Mouse (Mus musculus) cerebellum, adult 2 months (tissue): ENCODE measurements at regions not wholly inside any gene's neighbourhood (a gene's known extent, or its start where the extent isn't known, plus 50 kb on each side); places are given as distances from the start of the nearest gene placed in this dataset.

Source experiments
- DNase-seq, 2 experiments: peaks; one replicate each; pipeline ENCODE4 v3.0.0; 2021
- H3K27ac ChIP-seq: fragments of 200-500 bp; 2 replicates; pipeline ENCODE4 v1.5.1; 2012; ENCODE audit warnings: low read length, control low read depth, inconsistent platforms; ENCODE audit not compliant: insufficient read depth
- H3K27me3 ChIP-seq: fragments of 200-500 bp; 2 replicates; pipeline ENCODE4 v1.6.1; 2012; ENCODE audit warnings: inconsistent platforms, mild to moderate bottlenecking, low read length, moderate library complexity; ENCODE audit not compliant: control insufficient read depth, insufficient read depth
- H3K4me1 ChIP-seq: fragments of 200-500 bp; 2 replicates; pipeline ENCODE4 v1.6.1; 2011; ENCODE audit warnings: low read length; ENCODE audit not compliant: control insufficient read depth, insufficient read depth
- H3K4me3 ChIP-seq: fragments of 200-500 bp; replicated peaks from 2 replicates; pipeline ENCODE3; 2011; ENCODE audit warnings: mild to moderate bottlenecking, low read depth, low read length, control low read depth; ENCODE audit not compliant: insufficient read depth
- CTCF ChIP-seq: fragments of 200-500 bp; IDR thresholded peaks from 2 replicates; pipeline ENCODE4 v1.5.1; 2011; ENCODE audit warnings: low read depth, mild to moderate bottlenecking, control low read depth, low read length, moderate library complexity, borderline replicate concordance; ENCODE audit not compliant: insufficient read depth
- POLR2A ChIP-seq: fragments of 200-500 bp; IDR thresholded peaks from 2 replicates; pipeline ENCODE4 v1.6.1; 2011; ENCODE audit warnings: low read length, control low read depth, borderline replicate concordance; ENCODE audit not compliant: insufficient read depth
- WGBS: fragments of 180-500 bp; shearing (Covaris S2); methylation state at CpG from one replicate; pipeline ENCODE4 v1.1.7; 2018; 5-methylcytosine and 5-hydroxymethylcytosine counted together

DNA sequence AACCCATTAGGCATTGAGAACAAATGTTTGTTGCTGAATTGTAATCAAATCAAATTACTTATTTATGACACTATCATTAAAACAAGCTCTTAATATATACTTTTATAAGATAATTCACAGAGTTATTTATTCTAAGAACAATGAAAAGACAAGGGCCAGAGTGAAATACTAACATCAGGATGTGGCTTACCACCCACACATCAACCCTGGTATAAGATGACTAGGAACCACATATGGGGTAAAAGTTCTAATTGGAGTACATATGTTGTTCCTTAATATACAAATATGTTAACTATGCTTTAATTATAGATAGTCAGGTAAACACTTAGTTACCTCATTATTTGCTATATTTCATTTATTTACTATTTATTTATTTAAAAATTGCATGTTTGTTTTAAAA, 101.7 kb upstream of the Ankrd1 start:
- peaks cover 5% of the 10 kb centered on the region; the same call in 1 of the 2 replicates for H3K4me1 ChIP-seq
- TF ChIP-seq CTCF, result no peak
- no peaks in the 10 kb centered on the region for H3K27me3 ChIP-seq
- H3K27ac ChIP-seq, result no peak overlapping the region
- H3K4me3 ChIP-seq, result no peak overlapping the region
- no peak for DNase-seq

DNA sequence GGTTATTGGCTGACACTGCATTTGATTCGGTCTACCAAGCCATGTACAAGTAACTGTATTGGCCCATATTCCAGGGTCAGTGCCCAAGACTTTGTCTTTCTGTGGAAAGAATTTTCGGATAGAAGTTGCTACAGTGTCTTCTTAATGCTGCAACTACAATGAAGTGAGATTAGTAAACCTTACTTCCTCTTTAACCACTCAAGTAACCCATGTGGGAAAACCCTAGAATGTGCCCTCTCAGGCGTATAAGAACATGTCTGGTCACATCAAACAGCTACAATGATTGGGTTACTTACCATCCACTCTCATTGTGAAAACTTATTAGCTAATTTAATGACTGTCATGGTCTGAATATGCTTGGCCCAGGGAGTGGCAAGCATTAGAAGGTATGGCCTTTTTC, 102.3 kb upstream of the Ankrd1 start:
- no peak for TF ChIP-seq CTCF
- no peak for TF ChIP-seq POLR2A
- whole genome bisulfite sequencing, result 77% methylated on average over 3 of the region's 3 CpGs
- Histone ChIP-seq H3K27me3 (no peaks in the 10 kb centered on the region; the same call in 1 of the 2 replicates), H3K27ac (no peak overlapping the region), H3K4me3 (no peak overlapping the region), H3K4me1 (peaks cover 5% of the 10 kb centered on the region; the same call in 1 of the 2 replicates)
- DNase-seq, result no peak

DNA sequence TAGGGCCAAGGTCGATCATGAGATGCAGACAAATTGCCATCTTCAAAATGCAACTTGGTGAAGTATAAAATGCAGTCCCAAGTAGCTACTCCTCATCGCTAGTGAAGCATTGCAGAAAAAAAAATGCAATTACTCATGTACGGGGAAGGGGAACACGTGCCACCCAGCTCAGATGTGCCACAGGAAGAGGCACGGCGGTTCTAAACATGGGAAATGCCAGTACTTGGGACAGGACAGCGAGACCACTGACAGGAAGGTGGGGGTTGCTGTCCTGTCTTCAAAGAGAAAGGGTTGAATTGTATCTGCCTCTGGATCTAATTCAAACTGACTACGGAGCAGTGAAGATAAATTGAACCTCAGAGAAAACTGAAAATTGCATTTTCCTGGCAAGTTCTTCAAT, 104.6 kb upstream of the Ankrd1 start:
- H3K4me1 ChIP-seq, result no peaks in the 10 kb centered on the region
- TF ChIP-seq CTCF, result no peak
- TF ChIP-seq POLR2A, result no peak
- H3K27me3 ChIP-seq, result no peaks in the 10 kb centered on the region; the same call in 1 of the 2 replicates
- no peak for DNase-seq
- 81% methylated on average over 8 of the region's 8 CpGs for WGBS
- H3K4me3 ChIP-seq, result no peak overlapping the region
- no peak overlapping the region for H3K27ac ChIP-seq

DNA sequence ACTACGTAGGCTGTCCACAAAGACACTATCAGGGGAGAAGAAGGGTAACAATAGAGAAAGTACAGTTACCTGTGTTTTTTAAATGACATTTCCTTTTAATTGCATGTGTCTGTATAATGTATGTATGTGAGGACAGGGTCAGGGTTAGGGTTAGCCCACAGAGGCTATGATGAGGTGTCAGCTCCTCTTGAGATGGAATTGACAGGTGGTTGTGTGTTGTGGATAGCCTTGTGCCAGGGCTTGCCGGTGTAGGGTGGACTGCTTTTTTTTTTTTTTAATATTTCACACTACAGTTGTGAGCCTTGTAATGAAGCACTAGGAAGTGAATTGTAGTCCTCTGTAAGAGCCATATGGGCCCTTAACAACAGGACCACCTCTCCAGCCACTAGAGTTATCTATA, 105.7 kb upstream of the Ankrd1 start:
- TF ChIP-seq POLR2A (no peak), CTCF (no peak)
- Histone ChIP-seq H3K27me3 (no peaks in the 10 kb centered on the region; the same call in 1 of the 2 replicates), H3K4me1 (no peaks in the 10 kb centered on the region), H3K27ac (no peak overlapping the region), H3K4me3 (no peak overlapping the region)
- WGBS, result 84% methylated on average over 2 of the region's 2 CpGs
- DNase-seq, result no peak

DNA sequence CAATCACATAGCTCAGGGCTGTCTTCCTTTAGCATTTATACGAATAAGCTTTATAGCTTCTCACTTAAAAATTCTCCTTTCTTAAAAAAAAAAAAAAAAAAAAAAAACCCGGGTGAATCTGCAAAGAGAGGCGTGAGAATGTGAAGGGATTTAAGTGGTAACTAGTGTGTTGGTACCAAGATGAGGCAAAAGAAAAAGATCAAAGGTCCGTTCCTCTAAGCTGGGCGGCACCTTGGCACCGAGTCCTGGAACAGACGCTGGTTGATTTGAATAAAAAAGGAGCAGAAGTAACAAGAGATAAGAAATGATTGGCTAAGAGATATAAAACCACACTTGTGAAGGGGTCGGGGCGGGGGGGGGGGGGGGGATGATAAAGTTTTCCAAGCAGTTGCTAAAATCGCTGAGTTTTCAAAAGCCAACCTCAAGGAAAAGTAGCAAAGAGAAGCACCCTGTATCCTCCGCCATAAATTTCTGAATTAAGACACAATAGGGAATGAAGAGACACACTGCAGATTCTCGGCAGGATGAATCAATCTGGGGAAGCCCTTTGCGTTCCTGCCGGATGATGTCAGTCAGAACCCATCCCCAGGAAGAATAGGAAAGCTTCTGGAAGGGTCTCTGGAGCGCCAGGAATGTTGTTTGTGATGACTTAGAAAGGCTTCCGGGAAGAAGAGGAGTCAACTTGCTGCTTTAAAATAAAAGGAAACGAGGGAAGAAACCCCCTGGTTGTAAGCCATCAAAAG, 107.7 kb upstream of the Ankrd1 start:
- DNase-seq, result no peak
- H3K4me1 ChIP-seq, result no peaks in the 10 kb centered on the region
- no peaks in the 10 kb centered on the region; the same call in 1 of the 2 replicates for H3K27me3 ChIP-seq
- 18% methylated on average over 17 of the region's 17 CpGs for WGBS
- no peak overlapping the region for H3K4me3 ChIP-seq
- H3K27ac ChIP-seq, result no peak overlapping the region
- TF ChIP-seq CTCF (no peak), POLR2A (no peak)

DNA sequence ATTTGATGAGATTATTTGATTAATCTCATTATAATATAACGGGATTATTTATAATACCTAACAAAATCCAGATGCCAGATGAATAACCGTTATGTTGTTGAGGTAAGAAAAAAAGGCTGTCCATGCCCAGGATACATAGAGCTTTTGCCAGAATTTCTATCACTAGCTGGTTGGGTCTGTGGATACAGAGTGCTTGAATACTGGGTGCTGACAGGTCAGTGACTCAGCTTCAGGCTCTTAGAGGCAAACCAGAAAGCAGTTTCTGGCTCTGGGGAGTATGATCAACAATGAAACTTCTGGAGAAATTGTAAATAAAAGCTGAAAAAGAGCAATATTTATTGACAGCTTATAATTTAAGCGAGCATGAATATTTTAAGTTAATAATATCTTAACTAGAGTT, 109.4 kb upstream of the Ankrd1 start:
- Histone ChIP-seq H3K27me3 (no peaks in the 10 kb centered on the region; the same call in 1 of the 2 replicates), H3K4me1 (no peaks in the 10 kb centered on the region), H3K27ac (no peak overlapping the region), H3K4me3 (no peak overlapping the region)
- WGBS, result 90% methylated on average over 3 of the region's 3 CpGs
- no peak for TF ChIP-seq CTCF
- no peak for TF ChIP-seq POLR2A
- no peak for DNase-seq

DNA sequence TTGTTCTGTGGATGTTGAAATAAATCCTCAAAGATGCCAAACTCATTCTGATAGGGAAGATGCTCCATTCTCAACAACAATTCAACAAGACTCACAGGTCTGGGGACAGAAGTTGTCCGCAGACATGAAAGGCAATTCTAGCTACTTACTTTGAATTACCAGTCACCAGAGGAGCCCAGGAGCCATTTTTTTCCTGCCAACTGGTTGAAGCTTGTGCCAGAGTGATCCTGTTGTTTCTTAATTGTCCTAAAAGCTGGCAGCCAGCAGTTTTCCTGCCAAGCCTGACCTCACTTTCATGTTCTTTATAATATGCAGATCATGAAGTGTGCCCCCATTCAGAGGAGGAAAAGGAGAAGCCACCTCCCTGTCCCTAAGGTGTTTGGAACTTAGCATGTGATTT, 110.0 kb upstream of the Ankrd1 start:
- no peak overlapping the region for H3K4me3 ChIP-seq
- DNase-seq, result no peak
- no peak for TF ChIP-seq POLR2A
- TF ChIP-seq CTCF, result no peak
- WGBS, result 15% methylated on average over 1 of the region's 1 CpGs
- H3K4me1 ChIP-seq, result no peaks in the 10 kb centered on the region
- H3K27me3 ChIP-seq, result no peaks in the 10 kb centered on the region; the same call in 1 of the 2 replicates
- no peak overlapping the region for H3K27ac ChIP-seq

DNA sequence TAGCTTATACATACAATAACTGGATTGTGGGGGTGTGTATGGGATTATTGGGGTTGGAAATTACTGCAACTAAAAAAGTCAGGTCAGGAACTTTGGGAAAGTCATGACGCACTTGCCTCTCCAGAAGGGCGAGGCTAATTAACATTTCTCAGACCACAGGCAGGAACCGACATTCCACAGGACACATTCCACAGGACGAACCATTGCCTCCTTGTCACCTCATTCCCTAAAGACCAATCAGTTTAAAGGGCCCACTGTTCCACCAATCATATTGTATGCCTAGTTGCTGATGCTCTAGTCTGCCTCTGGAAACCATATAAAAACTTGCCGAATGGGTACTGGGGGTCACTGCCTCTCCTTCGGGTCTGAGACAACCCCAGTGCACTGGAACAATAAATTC, 113.0 kb upstream of the Pcgf5 start:
- DNase-seq, result no peak
- TF ChIP-seq POLR2A (no peak), CTCF (no peak)
- Histone ChIP-seq H3K4me1 (no peaks in the 10 kb centered on the region), H3K4me3 (no peak overlapping the region), H3K27ac (no peak overlapping the region), H3K27me3 (no peaks in the 10 kb centered on the region)
- WGBS, result 76% methylated on average over 6 of the region's 6 CpGs
